Mouse (Mus musculus) lung, adult 2 months (tissue): ENCODE data around the gene Hs3st1. TPM values are rescaled to one million over a fixed set of nuclear protein-coding genes. Genes with fewer than 3 reads are reported as not detected.
"Not testable (repeated sequence)": the region's sequence is repeated elsewhere in the genome, so short reads cannot be mapped to it uniquely, and the experiment has no call there.

ENCODE experiments used
- DNase-seq: peaks from one replicate; pipeline ENCODE4 v3.0.0; 2022
- H3K4me1 ChIP-seq: fragments of 200-500 bp; 2 replicates; pipeline ENCODE4 v1.6.1; 2011; ENCODE audit warnings: low read length; ENCODE audit not compliant: control insufficient read depth, insufficient read depth
- H3K4me3 ChIP-seq: fragments of 200-500 bp; replicated peaks from 2 replicates; pipeline ENCODE3; 2011; ENCODE audit warnings: low read depth, mild to moderate bottlenecking, control low read depth, low read length; ENCODE audit errors: extremely low read depth
- CTCF ChIP-seq: fragments of 200-500 bp; IDR thresholded peaks from 2 replicates; pipeline ENCODE4 v1.5.1; 2011; ENCODE audit warnings: mild to moderate bottlenecking, low read length, control low read depth; ENCODE audit not compliant: insufficient read depth
- POLR2A ChIP-seq: fragments of 200-500 bp; IDR thresholded peaks from 2 replicates; pipeline ENCODE4 v1.6.1; 2011; ENCODE audit warnings: low read depth, mild to moderate bottlenecking, control low read depth, low read length, borderline replicate concordance; ENCODE audit errors: extremely low read depth
- WGBS: fragments of 180-500 bp; shearing (Covaris S2); methylation state at CpG from one replicate; pipeline ENCODE4 v1.1.7; 2018; 5-methylcytosine and 5-hydroxymethylcytosine counted together
- polyA plus RNA-seq: library from polyadenylated mRNA; depleted of rRNA; stranded (reverse); fragments of >200 nt; gene quantifications from 2 replicates; pipeline ENCODE4 v1.2.3, GENCODE M21; 2012; rRNA removed

Gene Hs3st1
- 83.0 and 83.3 TPM in 2 replicates for polyA plus RNA-seq

DNA sequence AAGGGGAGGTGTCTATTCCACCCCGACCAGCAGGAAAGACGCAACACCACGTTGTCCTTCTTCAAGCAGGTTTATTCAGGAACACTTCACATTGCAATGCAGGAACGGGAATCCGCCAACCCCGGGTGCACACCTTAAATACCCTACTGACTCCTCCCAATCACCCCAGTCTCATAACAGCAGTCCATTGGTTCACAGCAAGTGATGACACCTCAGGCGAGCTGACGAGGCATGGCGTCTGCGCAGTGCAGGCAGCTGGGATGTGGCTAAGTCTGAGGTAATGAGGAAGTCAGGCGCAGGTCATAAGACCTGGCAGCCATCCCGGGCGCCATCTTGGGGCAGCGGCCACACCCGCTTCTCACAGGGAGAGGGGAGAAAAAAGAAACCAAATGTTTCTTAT lies at the start of gene Hs3st1:
Hs3st1 (minus strand) TSS at position 101 of the 400 bp plus-strand sequence.
- H3K4me3 ChIP-seq, H3K4me1 ChIP-seq, DNase-seq: not testable (repeated sequence)
- WGBS: 92% methylated on average over 15 of the region's 15 CpGs

DNA sequence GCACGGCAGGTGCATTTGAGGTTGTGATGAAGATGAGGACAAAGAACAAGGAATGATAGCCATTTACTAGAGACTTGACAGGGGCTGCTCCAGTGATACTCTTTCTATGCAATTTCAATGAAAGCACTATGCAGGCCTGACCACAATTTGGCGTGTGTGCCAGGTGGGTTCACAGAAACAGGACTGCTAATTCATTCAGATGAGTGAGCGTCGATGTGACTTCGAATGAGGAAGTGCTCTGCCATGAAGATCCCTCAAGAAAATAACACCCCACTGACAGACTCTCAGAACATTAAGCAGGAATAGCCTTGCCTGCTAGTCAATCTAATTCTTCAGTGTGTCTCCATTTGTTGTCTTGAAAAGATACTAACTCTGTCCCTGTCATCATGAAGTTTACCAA lies 49.4 kb upstream of the Hs3st1 start:
- no peaks in the 10 kb centered on the region for H3K4me1 ChIP-seq
- DNase-seq: no peak
- no peak overlapping the region for H3K4me3 ChIP-seq
- WGBS: 83% methylated on average over 5 of the region's 5 CpGs
- TF ChIP-seq POLR2A: no peak
- TF ChIP-seq CTCF: no peak

DNA sequence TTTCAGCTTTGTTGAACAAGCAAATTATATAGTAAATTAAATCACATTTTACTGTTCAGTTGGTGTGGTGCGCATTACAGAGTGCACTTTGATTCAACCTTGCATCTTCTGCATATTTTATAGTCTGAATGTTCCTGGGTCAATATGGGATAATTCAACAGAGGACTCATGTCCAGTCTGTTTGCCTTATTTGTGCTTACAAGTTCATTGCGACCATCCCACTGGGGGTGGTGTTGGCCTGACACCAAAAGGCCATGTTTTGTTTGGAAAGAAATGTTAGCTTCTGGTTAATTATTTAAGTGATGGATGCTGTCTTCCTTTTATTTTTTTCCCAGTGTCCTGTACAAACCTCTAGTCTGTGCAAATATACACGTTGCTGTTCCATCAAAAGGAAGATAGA lies 48.7 kb upstream of the Hs3st1 start:
- no peak for TF ChIP-seq POLR2A
- TF ChIP-seq CTCF: no peak
- 62% methylated on average over 3 of the region's 3 CpGs for WGBS
- Histone ChIP-seq H3K4me3 (no peak overlapping the region), H3K4me1 (no peaks in the 10 kb centered on the region)
- no peak for DNase-seq

DNA sequence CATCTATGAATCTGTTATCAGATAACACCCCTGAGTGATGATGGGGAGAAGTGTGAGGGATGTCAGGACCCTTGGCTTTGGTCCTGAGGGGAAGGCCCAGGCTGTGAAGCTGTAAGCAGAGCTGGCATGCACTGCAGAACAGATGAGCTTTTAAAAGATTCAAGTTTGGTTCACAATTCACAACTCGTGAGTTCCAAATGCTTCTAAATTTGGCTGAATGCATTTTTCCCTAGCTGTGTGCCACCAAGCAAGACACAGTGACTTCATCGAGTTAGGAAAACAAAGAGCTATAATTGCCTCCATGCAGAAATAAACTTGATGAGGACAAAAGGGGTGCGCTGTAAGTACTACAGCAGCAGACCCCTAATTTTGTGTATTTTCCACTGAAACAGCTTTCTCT lies 48.2 kb upstream of the Hs3st1 start:
- no peak for DNase-seq
- Histone ChIP-seq H3K4me1 (no peaks in the 10 kb centered on the region), H3K4me3 (no peak overlapping the region)
- TF ChIP-seq POLR2A (no peak), CTCF (no peak)
- 74% methylated on average over 3 of the region's 3 CpGs for WGBS

DNA sequence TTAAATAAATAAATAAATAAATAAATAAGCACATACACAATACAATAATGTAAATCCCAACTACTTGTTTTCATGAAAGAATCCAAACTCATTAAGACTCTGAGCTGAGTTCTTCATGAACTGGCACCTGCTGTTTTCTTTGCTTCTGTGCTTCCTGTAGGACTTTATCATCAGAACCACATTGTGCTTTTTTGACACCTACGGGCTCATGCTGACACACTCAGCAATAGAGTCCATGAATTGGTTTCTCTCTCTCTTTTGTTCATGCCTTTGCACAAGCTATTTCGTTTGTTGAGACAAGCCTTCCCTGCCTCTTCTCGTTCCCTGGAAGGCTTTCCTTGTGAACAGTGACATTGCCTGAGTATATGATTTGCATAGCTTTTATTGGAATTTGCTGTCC lies 46.8 kb upstream of the Hs3st1 start:
- TF ChIP-seq POLR2A (no peak), CTCF (no peak)
- no peak overlapping the region for H3K4me3 ChIP-seq

DNA sequence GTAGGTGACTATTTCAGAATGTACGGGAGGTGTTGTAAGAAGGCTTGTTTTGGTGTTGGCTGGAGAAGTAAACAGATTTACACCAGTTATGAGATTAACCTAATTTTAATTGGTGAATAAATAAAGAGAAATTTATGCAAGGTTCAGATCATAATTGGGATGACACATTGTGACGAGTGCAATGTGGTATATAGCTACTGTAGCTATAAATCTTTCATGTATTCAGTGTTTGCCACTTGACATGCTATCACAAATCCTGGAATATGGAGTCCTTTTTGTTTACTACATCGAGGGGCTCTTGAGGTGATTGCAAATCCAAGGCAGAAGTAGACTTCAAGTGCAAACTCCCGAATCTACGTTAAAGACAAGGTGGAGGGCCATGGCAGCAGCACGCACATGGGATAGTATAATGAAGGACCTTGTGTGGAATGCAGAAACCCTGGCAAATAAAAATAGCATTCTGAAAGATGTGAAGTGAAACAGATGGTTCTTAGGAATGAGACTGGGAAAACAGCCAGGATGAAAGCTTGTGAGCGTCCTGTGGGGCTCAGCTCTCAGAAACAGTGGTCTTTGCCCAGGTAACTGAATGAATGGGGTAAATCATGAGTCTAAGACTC lies 21.9 kb upstream of the Hs3st1 start:
- Histone ChIP-seq H3K4me3 (no peak overlapping the region), H3K4me1 (no peaks in the 10 kb centered on the region)
- WGBS: 69% methylated on average over 7 of the region's 7 CpGs
- no peak for DNase-seq
- TF ChIP-seq POLR2A (no peak), CTCF (no peak)

More for the DNA sequence above, 46.8 kb upstream of the Hs3st1 start:
- DNase-seq: no peak
- no peaks in the 10 kb centered on the region for H3K4me1 ChIP-seq
- WGBS: 61% methylated on average over 3 of the region's 3 CpGs

DNA sequence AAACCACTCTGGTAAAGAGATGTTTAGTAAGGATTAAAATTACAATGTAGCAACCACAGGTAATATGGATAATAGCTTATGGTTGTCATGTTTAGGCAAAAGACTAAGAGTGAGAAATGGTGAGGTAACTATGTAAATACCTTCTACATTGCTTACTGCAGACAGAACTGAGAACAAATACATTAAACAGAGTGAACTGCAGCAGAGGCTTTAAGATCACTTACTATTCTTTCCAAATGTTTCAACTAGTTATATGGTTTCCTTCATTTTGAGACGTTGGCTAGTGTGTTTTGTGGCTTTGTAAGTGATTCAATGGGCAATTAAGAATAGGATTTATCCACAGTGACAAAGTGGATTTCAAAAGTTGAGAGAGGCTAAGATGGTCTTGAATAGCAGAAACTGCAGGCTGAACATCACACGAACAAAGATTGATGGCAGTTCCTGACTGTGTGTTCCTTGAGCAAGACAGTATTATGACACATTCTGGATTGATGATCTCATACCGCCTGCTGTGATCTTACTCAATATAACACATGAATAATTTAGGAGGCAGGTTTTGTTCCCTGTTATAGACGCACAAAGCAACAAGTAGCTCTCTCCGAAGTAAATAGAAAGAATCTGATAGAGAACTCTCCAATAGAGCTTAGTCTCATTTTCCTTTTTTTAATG lies 16.5 kb upstream of the Hs3st1 start:
- TF ChIP-seq CTCF (no peak), POLR2A (no peak)
- DNase-seq: no peak
- whole genome bisulfite sequencing: 63% methylated on average over 5 of the region's 5 CpGs
- Histone ChIP-seq H3K4me3 (no peak overlapping the region), H3K4me1 (no peaks in the 10 kb centered on the region)

DNA sequence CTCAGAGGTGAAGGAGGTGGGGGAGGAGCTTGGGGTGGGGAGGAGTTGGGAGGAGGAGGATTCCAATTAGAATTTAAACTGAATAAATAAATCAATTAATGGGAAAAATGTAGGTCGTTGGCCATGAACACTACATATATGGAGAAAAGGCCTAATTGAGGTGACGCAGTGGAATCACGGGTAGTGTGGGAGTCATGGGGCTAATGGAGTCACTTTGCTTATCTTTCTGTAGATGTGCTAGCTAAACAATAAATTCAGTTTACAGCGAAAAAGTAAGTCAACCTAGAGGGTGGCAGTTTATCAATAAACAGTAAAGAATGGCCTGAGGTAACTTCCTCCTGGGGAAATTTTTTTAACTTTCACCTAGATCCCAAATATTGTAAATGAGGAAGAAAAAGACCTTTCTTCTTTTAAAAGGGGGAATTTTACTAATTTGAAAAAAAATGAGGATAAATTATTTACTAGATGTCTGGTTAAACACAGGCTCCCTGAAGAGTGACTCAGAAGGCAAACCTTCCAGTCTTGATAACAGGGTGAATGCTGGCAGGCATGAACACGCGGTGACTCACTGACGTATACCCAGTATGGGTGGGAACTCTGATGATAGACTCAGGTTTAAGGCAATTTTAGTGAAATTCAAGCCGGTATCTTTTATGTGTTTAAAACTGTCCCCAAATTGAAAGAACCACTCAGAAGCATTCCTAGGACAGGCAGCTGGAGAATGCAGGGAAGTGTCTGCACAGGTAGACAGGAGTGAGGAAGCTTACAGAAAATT lies 6.6 kb upstream of the Hs3st1 start:
- Histone ChIP-seq H3K4me1 (peaks cover 4% of the 10 kb centered on the region; the same call in 1 of the 2 replicates), H3K4me3 (no peak overlapping the region)
- WGBS: 77% methylated on average over 8 of the region's 8 CpGs
- DNase-seq: no peak
- TF ChIP-seq CTCF (no peak), POLR2A (no peak)

DNA sequence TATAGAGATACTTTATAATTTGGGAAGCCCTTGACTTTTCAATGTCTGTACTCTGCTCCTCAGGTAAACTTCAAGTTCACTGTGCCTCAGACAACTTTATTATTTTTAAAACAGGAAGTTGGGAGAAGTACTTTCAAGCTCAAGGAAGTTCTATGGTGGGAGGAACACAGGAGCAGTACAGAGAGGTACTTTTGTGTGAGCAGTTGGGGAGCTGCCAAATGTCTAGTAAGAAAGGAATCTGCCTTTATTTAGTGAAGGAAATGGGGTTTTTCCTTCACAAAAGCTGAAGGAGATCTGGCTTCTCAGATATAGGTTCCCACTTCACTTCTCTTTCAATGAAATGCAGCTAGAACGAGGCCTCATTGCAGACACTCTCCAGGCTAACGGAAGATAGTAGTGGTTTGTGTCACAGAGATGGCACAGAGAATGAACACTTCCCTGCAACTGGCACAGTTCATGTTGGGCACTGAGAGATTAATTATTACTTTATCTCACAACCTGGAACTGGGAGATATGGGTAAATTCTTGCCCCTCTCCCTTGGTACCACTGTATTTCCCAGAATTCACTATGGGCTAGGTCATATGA lies 3.7 kb upstream of the Hs3st1 start:
- no peak for DNase-seq
- Histone ChIP-seq H3K4me3 (no peak overlapping the region), H3K4me1 (peaks cover 4% of the 10 kb centered on the region; the same call in 1 of the 2 replicates)
- WGBS: 49% methylated on average over 2 of the region's 2 CpGs
- TF ChIP-seq CTCF (no peak), POLR2A (no peak)
